Mouse (Mus musculus): ENCODE data around the gene Phb2. TPM values are rescaled to one million over a fixed set of nuclear protein-coding genes. Genes with fewer than 3 reads are reported as not detected.

Gene Phb2
- polyA plus RNA-seq, 1 experiment from 2014 or later = 237 TPM

GRCm38 (mm10) chr6:124757909-124758848 is 46.0 kb downstream of the Phb2 start:
- Histone ChIP-seq H3K4me3 (ENCODE audit: low read depth, low read length) (peak overlapping the region; percentile 81), H3K9me3 (replicated peaks; ENCODE audit: control insufficient read depth, low read length) (no peaks in the 10 kb centered on the region), H3K9ac (ENCODE audit: low read length) (peak overlapping the region; percentile 96), H3K36me3 (ENCODE audit: control insufficient read depth, insufficient read depth, low read length) (peaks cover 4% of the 10 kb centered on the region; the same call in 1 of the 2 replicates), H3K4me2 (ENCODE audit: low read length) (peak overlapping the region; percentile 65), H3K4me1 (ENCODE audit: control insufficient read depth, insufficient read depth, low read length) (peaks cover 39% of the 10 kb centered on the region), H3K27me3 (replicated peaks; ENCODE audit: control insufficient read depth, insufficient read depth, low read length) (no peaks in the 10 kb centered on the region), H3K27ac (ENCODE audit: low read depth, low read length) (peak overlapping the region; percentile 97)
- peak; percentile 80 for DNase-seq (ENCODE audit: low spot score)
- ATAC-seq = peak; percentile 30
- 21% methylated on average over 5 of the region's 5 CpGs for whole genome bisulfite sequencing

- Histone ChIP-seq H3K9ac (ENCODE audit: low read length) (no peak overlapping the region), H3K4me2 (ENCODE audit: low read length) (peak overlapping the region; percentile 65), H3K27ac (ENCODE audit: low read depth, low read length) (peak overlapping the region; percentile 97), H3K9me3 (replicated peaks; ENCODE audit: control insufficient read depth, low read length) (no peaks in the 10 kb centered on the region), H3K4me1 (ENCODE audit: control insufficient read depth, insufficient read depth, low read length) (peaks cover 34% of the 10 kb centered on the region), H3K4me3 (ENCODE audit: low read depth, low read length) (no peak overlapping the region), H3K27me3 (replicated peaks; ENCODE audit: control insufficient read depth, insufficient read depth, low read length) (no peaks in the 10 kb centered on the region), H3K36me3 (ENCODE audit: control insufficient read depth, insufficient read depth, low read length) (no peaks in the 10 kb centered on the region)
- DNase-seq (ENCODE audit: low spot score) (no peak), ATAC-seq (no peak)
- WGBS = 51% methylated on average over 2 of the region's 2 CpGs
Measured at GRCm38 (mm10) chr6:124758849-124759232, 46.7 kb downstream of the Phb2 start.

- Histone ChIP-seq H3K4me2 (ENCODE audit: low read length) (peak overlapping the region; percentile 65), H3K9me3 (replicated peaks; ENCODE audit: control insufficient read depth, low read length) (no peaks in the 10 kb centered on the region), H3K4me1 (ENCODE audit: control insufficient read depth, insufficient read depth, low read length) (peaks cover 30% of the 10 kb centered on the region), H3K27ac (ENCODE audit: low read depth, low read length) (no peak overlapping the region), H3K36me3 (ENCODE audit: control insufficient read depth, insufficient read depth, low read length) (no peaks in the 10 kb centered on the region), H3K27me3 (replicated peaks; ENCODE audit: control insufficient read depth, insufficient read depth, low read length) (no peaks in the 10 kb centered on the region), H3K9ac (ENCODE audit: low read length) (no peak overlapping the region), H3K4me3 (ENCODE audit: low read depth, low read length) (no peak overlapping the region)
- 3% methylated on average over 5 of the region's 5 CpGs for WGBS
- ATAC-seq = no peak
- peak; percentile 82 for DNase-seq (ENCODE audit: low spot score)
Measured at GRCm38 (mm10) chr6:124759259-124759658, 47.1 kb downstream of the Phb2 start.

- 85% methylated on average over 7 of the region's 7 CpGs for WGBS
- H3K9ac ChIP-seq (ENCODE audit: low read length) = no peak overlapping the region
Measured at GRCm38 (mm10) chr6:124765951-124766350, 53.8 kb downstream of the Phb2 start.

More at GRCm38 (mm10) chr6:124765951-124766350, 53.8 kb downstream of the Phb2 start:
- H3K9me3 ChIP-seq (replicated peaks; ENCODE audit: control insufficient read depth, low read length) = no peaks in the 10 kb centered on the region
- H3K4me2 ChIP-seq (ENCODE audit: low read length) = no peak overlapping the region
- no peak overlapping the region for H3K4me3 ChIP-seq (ENCODE audit: low read depth, low read length)
- no peaks in the 10 kb centered on the region for H3K36me3 ChIP-seq (ENCODE audit: control insufficient read depth, insufficient read depth, low read length)
- H3K4me1 ChIP-seq (ENCODE audit: control insufficient read depth, insufficient read depth, low read length) = peaks cover 5% of the 10 kb centered on the region
- no peak for DNase-seq (ENCODE audit: low spot score)
- no peaks in the 10 kb centered on the region for H3K27me3 ChIP-seq (replicated peaks; ENCODE audit: control insufficient read depth, insufficient read depth, low read length)
- no peak for ATAC-seq
- H3K27ac ChIP-seq (ENCODE audit: low read depth, low read length) = no peak overlapping the region

MicroRNA genes within 50 kb of the gene (microRNA counts, 519-probe panel; counts per million panel counts)
- microRNA mmu-miR-141 (not detected), microRNA mmu-miR-200c (not detected)

Small RNA genes within 50 kb of the gene (microRNA-seq; reads per million reads assigned to microRNA genes)
- 15.8 reads per million, percentile 37 among the genes with 10 or more reads in this experiment for gene Mir141
- 80.2 reads per million, percentile 54 among the genes with 10 or more reads in this experiment for gene Mir200c

Other genes starting within 250 kb of the Phb2 start
- gene Clstn3, start 247.5 kb upstream of the Phb2 start, polyA plus RNA-seq (2014; fragmentation: Nextera tagmentation; extraction: Ambion mirVana) = 34.1 and 48.7 TPM in 2 replicates
- 0.17 and 0.27 TPM in 2 replicates for gene C1rl, start 219.2 kb upstream of the Phb2 start, polyA plus RNA-seq (2014; fragmentation: Nextera tagmentation; extraction: Ambion mirVana)
- 0.19 and 0.24 TPM in 2 replicates for gene C1ra, start 199.9 kb upstream of the Phb2 start, polyA plus RNA-seq (2014; fragmentation: Nextera tagmentation; extraction: Ambion mirVana)
- gene C1s1, start 170.0 kb upstream of the Phb2 start, polyA plus RNA-seq (2014; fragmentation: Nextera tagmentation; extraction: Ambion mirVana) = 0.39 and 0.70 TPM in 2 replicates
- gene C1rb, start 142.0 kb upstream of the Phb2 start, polyA plus RNA-seq (2014; fragmentation: Nextera tagmentation; extraction: Ambion mirVana) = not detected in 2 replicates
- 0.10 TPM in 1 of 2 replicates, not detected in the other for gene C1s2, start 76.3 kb upstream of the Phb2 start, polyA plus RNA-seq (2014; fragmentation: Nextera tagmentation; extraction: Ambion mirVana)
- gene Lpcat3, start 49.3 kb upstream of the Phb2 start, polyA plus RNA-seq (2014; fragmentation: Nextera tagmentation; extraction: Ambion mirVana) = 33.4 and 38.7 TPM in 2 replicates
- 166 and 186 TPM in 2 replicates for gene Emg1, start 158 bp upstream of the Phb2 start, polyA plus RNA-seq (2014; fragmentation: Nextera tagmentation; extraction: Ambion mirVana)
- gene Ptpn6, start 26.4 kb downstream of the Phb2 start, polyA plus RNA-seq (2014; fragmentation: Nextera tagmentation; extraction: Ambion mirVana) = 4.7 TPM in 2 replicates
- 722 and 848 TPM in 2 replicates for gene Grcc10, start 29.0 kb downstream of the Phb2 start, polyA plus RNA-seq (2014; fragmentation: Nextera tagmentation; extraction: Ambion mirVana)
- not detected in 2 replicates for gene Gm45234, start 43.7 kb downstream of the Phb2 start, polyA plus RNA-seq (2014; fragmentation: Nextera tagmentation; extraction: Ambion mirVana)
- 12.2 and 16.6 TPM in 2 replicates for gene Atn1, start 44.2 kb downstream of the Phb2 start, polyA plus RNA-seq (2014; fragmentation: Nextera tagmentation; extraction: Ambion mirVana)
- gene Eno2, start 57.3 kb downstream of the Phb2 start, polyA plus RNA-seq (2014; fragmentation: Nextera tagmentation; extraction: Ambion mirVana) = 34.6 and 49.5 TPM in 2 replicates
- gene Lrrc23, start 67.4 kb downstream of the Phb2 start, polyA plus RNA-seq (2014; fragmentation: Nextera tagmentation; extraction: Ambion mirVana) = 3.4 and 3.5 TPM in 2 replicates
- gene Spsb2, start 96.3 kb downstream of the Phb2 start, polyA plus RNA-seq (2014; fragmentation: Nextera tagmentation; extraction: Ambion mirVana) = 4.7 and 5.3 TPM in 2 replicates
- gene Tpi1, start 102.0 kb downstream of the Phb2 start, polyA plus RNA-seq (2014; fragmentation: Nextera tagmentation; extraction: Ambion mirVana) = 417 and 461 TPM in 2 replicates
- 154 and 174 TPM in 2 replicates for gene Usp5, start 117.1 kb downstream of the Phb2 start, polyA plus RNA-seq (2014; fragmentation: Nextera tagmentation; extraction: Ambion mirVana)
- gene Cdca3, start 117.2 kb downstream of the Phb2 start, polyA plus RNA-seq (2014; fragmentation: Nextera tagmentation; extraction: Ambion mirVana) = 107 and 139 TPM in 2 replicates
- gene Gnb3, start 127.9 kb downstream of the Phb2 start, polyA plus RNA-seq (2014; fragmentation: Nextera tagmentation; extraction: Ambion mirVana) = 0.54 and 0.89 TPM in 2 replicates
- 6.2 and 10.1 TPM in 2 replicates for gene P3h3, start 145.4 kb downstream of the Phb2 start, polyA plus RNA-seq (2014; fragmentation: Nextera tagmentation; extraction: Ambion mirVana)
- 11.0 and 13.0 TPM in 2 replicates for gene Gpr162, start 151.6 kb downstream of the Phb2 start, polyA plus RNA-seq (2014; fragmentation: Nextera tagmentation; extraction: Ambion mirVana)
- gene Cd4, start 175.9 kb downstream of the Phb2 start, polyA plus RNA-seq (2014; fragmentation: Nextera tagmentation; extraction: Ambion mirVana) = 0.29 and 0.38 TPM in 2 replicates
- 1.2 and 2.7 TPM in 2 replicates for gene Lag3, start 199.4 kb downstream of the Phb2 start, polyA plus RNA-seq (2014; fragmentation: Nextera tagmentation; extraction: Ambion mirVana)
- gene Ptms, start 207.8 kb downstream of the Phb2 start, polyA plus RNA-seq (2014; fragmentation: Nextera tagmentation; extraction: Ambion mirVana) = 479 and 481 TPM in 2 replicates
- gene Mlf2, start 219.1 kb downstream of the Phb2 start, polyA plus RNA-seq (2014; fragmentation: Nextera tagmentation; extraction: Ambion mirVana) = 470 and 520 TPM in 2 replicates

All from forebrain, embryonic 14.5 days (tissue).